Mouse (Mus musculus): ENCODE data around the gene Memo1.
"Not testable (repeated sequence)": the region's sequence is repeated elsewhere in the genome, so short reads cannot be mapped to it uniquely, and the experiment has no call there.

The Memo1 gene

GRCm38 (mm10) chr17:74295026-74295970 lies at the start of gene Memo1:
TSS of gene Memo1 (minus strand) at chr17:74295521.
- peak; percentile 81 to 83 for DNase-seq (ENCODE audit: low spot score in 2 of 2)

DNA sequence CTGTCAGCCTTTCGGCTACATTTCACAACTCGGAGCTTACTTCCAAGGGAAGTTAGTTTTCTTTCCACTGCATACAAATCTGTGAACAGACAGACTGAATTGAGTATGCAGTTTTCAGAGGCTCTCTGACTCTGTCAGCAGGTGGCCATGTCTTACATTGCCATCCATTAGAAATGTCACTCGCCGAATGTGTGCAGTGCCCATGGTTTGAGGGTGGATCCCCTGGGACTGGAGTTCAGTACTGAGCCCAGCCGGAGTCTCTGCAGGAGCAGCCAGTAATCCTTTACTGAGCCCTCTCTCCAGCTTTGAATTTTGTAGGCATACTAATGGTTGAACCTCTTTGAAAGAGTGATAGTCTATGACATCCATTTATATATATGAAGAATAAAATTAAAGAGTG lies 45.8 kb upstream of the Memo1 start:
- no peak for DNase-seq (ENCODE audit: low spot score in 2 of 2)

- DNase-seq (ENCODE audit: low spot score in 2 of 2), result peak; percentile 79 to 80
Observed at GRCm38 (mm10) chr17:74338937-74339804, 43.9 kb upstream of the Memo1 start, which contains the start of gene Spast. TSS of gene Spast (plus strand) at chr17:74338987.

DNA sequence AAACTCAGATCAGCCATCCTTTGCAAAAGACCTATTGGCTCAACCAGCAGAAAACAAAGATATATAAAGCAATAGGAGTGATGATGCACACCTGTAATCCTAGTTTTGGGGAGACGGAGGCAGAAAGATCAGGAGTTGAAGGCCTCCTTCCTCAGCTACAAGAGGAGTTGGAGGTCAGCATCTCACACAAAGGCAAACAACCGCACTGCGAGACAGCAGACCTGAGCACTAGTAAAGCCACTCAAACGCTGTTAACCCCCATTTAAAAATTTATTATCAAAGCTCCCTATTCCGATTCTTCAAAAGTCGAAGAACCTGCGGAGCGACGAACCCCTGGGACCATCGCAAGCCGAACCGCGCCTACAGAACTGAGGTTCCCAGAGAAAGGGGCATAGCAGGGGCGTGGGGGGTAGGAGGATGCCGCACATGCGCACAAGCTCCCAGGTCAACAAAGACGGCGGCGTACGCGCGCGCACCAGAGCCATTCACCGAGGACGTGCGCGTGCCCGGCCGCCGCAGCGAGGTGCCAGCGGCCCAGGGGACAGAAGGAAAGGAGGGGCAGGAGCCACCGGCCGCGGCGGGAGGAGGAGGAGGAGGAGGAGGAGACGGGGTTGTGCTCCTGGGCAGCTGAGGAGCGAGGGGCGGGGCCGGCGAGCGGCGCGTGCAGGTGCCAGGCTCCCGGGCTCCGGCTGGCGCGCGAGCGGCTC lies 43.1 kb upstream of the Memo1 start:
- DNase-seq (ENCODE audit: low spot score in 2 of 2), result peak; percentile 83 to 96

DNA sequence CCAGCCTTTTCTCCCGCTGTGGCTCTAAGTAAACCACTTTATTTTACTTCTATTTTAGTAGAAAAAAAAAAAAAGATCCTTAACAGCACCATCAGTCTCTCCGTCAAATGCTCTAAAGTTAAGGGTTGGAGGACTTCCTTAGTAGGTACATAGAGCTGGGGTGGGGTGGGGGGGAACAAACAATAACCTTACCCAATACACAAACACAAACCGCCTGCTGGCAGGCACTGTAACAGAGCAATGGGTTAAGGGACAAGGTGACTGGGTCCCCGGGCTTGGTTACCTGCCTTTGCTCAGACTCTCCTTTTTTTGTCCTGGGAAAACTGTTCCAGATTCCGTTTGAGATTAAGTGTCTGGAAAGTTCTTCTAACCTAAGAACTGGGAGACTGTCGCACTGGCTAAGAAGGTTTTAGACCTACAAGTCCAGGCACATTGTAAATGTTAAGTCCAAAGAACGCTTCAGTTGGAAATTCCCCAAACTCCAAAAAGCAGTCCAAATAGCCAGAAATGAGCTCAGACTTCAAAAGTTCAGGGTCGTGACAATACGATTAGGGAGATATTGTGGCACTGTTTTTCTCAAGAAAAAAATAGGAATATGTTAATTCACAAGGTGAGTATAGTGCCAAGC lies 35.8 kb upstream of the Memo1 start:
- no peak for DNase-seq (ENCODE audit: low spot score in 2 of 2)

DNA sequence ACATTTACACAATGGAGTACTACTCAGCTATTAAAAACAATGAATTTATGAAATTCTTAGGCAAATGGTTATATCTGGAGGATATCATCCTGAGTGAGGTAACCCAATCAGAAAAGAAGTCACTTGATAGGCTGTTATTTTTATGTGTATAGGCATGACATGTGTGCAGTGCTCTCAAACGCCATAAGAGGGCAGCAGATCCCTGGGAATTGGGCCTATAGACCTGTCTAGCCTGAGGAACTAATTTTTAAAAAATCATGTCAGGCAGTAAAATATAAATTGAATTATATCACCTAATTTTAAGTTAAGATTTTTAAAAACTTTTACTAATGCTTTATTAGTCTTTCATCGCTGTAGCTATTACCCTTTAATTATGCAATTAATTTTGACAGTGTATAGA lies 32.8 kb upstream of the Memo1 start:
- DNase-seq (ENCODE audit: low spot score in 2 of 2), result peak; percentile 64 to 84

GRCm38 (mm10) chr17:74327195-74327594 lies 31.9 kb upstream of the Memo1 start:
- DNase-seq (ENCODE audit: low spot score in 2 of 2), result not testable (repeated sequence)

DNA sequence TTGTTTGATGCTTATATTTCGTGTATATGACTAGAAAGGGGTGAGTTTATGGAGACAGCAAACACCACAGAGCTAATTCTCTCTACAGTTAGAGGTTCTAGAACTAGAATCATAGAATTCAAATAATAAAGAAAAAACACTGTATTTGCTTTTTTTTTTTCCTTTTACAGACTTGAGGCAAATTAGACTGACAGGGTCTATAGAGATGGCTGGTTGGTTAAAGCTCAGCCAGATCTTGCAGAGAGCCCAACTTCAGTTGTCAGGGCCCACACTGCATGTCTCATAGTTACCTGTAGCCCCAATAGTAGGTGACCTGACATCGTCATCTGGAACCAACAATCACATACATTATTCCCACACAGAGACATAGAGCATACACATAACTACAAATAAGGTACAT lies 28.5 kb upstream of the Memo1 start, which contains the start of gene Dpy30:
Dpy30 (minus strand) TSS at position 101 of the 400 bp plus-strand sequence.
- no peak for DNase-seq (ENCODE audit: low spot score in 2 of 2)

GRCm38 (mm10) chr17:74322400-74323054 lies 27.2 kb upstream of the Memo1 start:
- DNase-seq (ENCODE audit: low spot score in 2 of 2), result no peak

- DNase-seq (ENCODE audit: low spot score in 2 of 2), result no peak
Observed at GRCm38 (mm10) chr17:74318721-74319120, 23.4 kb upstream of the Memo1 start.

DNA sequence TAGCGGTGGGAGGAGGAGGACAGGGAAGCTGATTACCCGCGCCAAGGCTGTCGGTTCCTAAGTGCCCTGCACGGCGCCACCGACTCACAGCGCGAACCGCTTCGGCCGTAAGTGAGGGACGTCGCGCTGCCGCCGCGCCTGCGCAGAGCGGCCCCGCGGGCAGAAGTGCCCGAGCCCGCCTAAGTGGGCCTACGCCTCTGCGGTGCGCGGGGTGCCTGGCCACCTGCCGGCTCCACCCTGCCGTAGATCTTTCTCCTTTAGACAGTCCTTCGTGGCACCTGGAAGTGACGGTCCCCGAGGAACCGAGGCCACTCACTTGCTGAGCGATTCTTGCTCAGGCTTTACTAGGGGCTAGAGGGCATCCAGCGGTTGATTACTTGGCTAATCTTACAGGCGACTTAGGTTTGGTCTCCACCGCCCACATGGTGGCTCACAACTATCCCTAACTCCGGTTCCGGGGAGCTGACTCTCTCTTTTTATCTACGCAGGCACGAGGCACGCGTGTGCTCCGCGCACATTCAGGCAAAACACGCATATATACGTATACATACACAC lies 21.1 kb upstream of the Memo1 start:
- peak; percentile 92 for DNase-seq (ENCODE audit: low spot score in 2 of 2)

- DNase-seq (ENCODE audit: low spot score in 2 of 2), result no peak
Observed at GRCm38 (mm10) chr17:74315445-74316308, 20.4 kb upstream of the Memo1 start.

GRCm38 (mm10) chr17:74306021-74306420 lies 10.7 kb upstream of the Memo1 start:
- DNase-seq (ENCODE audit: low spot score in 2 of 2), result no peak

GRCm38 (mm10) chr17:74305616-74306015 lies 10.3 kb upstream of the Memo1 start:
- DNase-seq (ENCODE audit: low spot score in 2 of 2), result no peak

GRCm38 (mm10) chr17:74304060-74304459 lies 8.7 kb upstream of the Memo1 start:
- DNase-seq (ENCODE audit: low spot score in 2 of 2), result peak in 1 of 2 experiments; percentile 32

DNA sequence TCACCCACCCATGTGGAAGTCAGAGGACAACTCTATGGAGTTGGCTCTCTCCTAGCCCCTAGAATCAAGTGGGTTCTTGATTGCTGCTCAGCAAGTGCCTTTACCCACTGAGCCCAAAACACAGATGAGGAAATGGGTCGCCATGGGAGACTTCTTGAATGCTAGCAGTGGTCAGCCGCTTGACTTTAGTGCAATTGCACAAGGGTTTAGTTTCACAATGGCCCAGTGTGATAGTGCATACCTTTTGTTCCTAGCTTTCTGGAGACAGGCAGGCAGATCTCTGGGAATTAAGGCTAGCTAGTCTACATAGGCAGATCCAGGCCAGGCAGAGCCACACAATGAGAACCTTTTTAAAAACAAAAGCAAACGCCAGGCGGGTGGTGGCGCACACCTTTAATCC lies 4.8 kb upstream of the Memo1 start:
- DNase-seq (ENCODE audit: low spot score in 2 of 2), result no peak

DNA sequence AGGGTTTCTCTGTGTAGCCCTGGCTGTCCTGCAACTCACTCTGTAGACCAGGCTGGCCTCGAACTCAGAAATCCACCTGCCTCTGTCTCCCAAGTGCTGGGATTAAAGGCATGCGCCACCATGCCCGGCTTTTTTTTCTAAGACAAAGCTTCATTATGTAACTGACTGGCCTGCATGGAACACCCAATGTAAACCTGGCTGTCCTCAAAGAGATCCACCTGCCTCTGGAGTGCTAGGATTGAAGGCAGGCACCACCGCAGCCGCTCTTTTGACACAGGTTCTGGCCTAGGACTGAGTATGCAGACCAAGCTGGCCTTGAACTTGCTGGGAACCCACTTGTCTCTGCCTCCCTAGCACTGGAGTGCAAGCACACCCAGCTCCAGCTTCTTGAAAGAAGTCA lies 1.7 kb upstream of the Memo1 start:
- not testable (repeated sequence) for DNase-seq (ENCODE audit: low spot score in 2 of 2)

GRCm38 (mm10) chr17:74296076-74296823 lies 929 bp upstream of the Memo1 start:
- DNase-seq (ENCODE audit: low spot score in 2 of 2), result peak in 1 of 2 experiments; percentile 67
